23 mouse cellular contexts compared by ENCODE assay signal in genomic region chr6:134620129-134620528, GRCm38 (mm10). TPM values are rescaled to one million over a fixed set of nuclear protein-coding genes. Genes with fewer than 3 reads are reported as not detected.
DNase-seq lines count a peak whose midpoint lies in the region; ATAC-seq and TF ChIP-seq lines count a peak whose summit lies in the region.
"Had no signal": no experiment of that assay in that cellular context is flagged by ENCODE, and none has a peak within 500 bp of the region (broad histone marks: within the 10 kb centered on the region; RNA-seq: fewer than 3 reads in every experiment).

No protein-coding gene starts in this region.

- H3K36me3 ChIP-seq in heart, embryonic 15.5 days = no peaks in the 10 kb centered on the region
- no peaks in the 10 kb centered on the region for H3K36me3 ChIP-seq in kidney, embryonic 16.5 days (ENCODE audit: insufficient read depth, low read length)
- H3K36me3 ChIP-seq in lung, postnatal 0 days (ENCODE audit: insufficient read depth, low read length) = no peaks in the 10 kb centered on the region
- H3K36me3 ChIP-seq in hindbrain, embryonic 10.5 days = no peaks in the 10 kb centered on the region
- H3K36me3 ChIP-seq: embryonic facial prominence, embryonic 13.5 days; forebrain, embryonic 12.5 days; hindbrain, embryonic 13.5 days had no signal

- DNase-seq in heart, adult 8-10 months (ENCODE audit: low spot score) = no peak
- DNase-seq in kidney, adult 18-20 months = no peak
- no peak for DNase-seq in lung, postnatal 0 days (ENCODE audit: low spot score)
- no peak for DNase-seq in lung, postnatal 4 days
- DNase-seq in hindbrain, embryonic 10.5 days (ENCODE audit: low spot score) = no peak
- DNase-seq: adrenal gland, postnatal 25 days; cerebellum, adult 18-20 months; cerebellum, adult 9-11 months; cerebellum, postnatal 36 days; gastrocnemius, postnatal 10 days; heart, adult 2 months; heart, postnatal 4 days had no signal

- WGBS in heart, embryonic 15.5 days = 80% methylated on average over 3 of the region's 3 CpGs
- 59% methylated on average over 3 of the region's 3 CpGs for WGBS in kidney, embryonic 16.5 days
- 54% methylated on average over 3 of the region's 3 CpGs for WGBS in lung, postnatal 0 days
- WGBS in hindbrain, embryonic 10.5 days = 80% methylated on average over 3 of the region's 3 CpGs

- no peak overlapping the region for H3K4me2 ChIP-seq in heart, embryonic 15.5 days
- H3K4me2 ChIP-seq in kidney, embryonic 16.5 days (replicated peaks; ENCODE audit: low read depth, low read length) = no peak overlapping the region
- no peak overlapping the region for H3K4me2 ChIP-seq in lung, postnatal 0 days (replicated peaks; ENCODE audit: low read depth, low read length)
- H3K4me2 ChIP-seq: embryonic facial prominence, embryonic 13.5 days; forebrain, embryonic 12.5 days; heart, embryonic 13.5 days; hindbrain, embryonic 13.5 days had no signal

- no peaks in the 10 kb centered on the region for H3K9me3 ChIP-seq in heart, embryonic 15.5 days (replicated peaks)
- no peaks in the 10 kb centered on the region for H3K9me3 ChIP-seq in kidney, embryonic 16.5 days (ENCODE audit: low read length)
- H3K9me3 ChIP-seq in lung, postnatal 0 days (ENCODE audit: low read length) = no peaks in the 10 kb centered on the region
- H3K9me3 ChIP-seq in hindbrain, embryonic 10.5 days = no peaks in the 10 kb centered on the region
- H3K9me3 ChIP-seq: embryonic facial prominence, embryonic 13.5 days; forebrain, embryonic 12.5 days; heart, embryonic 13.5 days; hindbrain, embryonic 13.5 days had no signal

- TF ChIP-seq CTCF in lung, postnatal 0 days (IDR thresholded peaks at IDR 0.05) = no peak

- H3K4me3 ChIP-seq in heart, embryonic 15.5 days = no peak overlapping the region
- H3K4me3 ChIP-seq in kidney, embryonic 16.5 days (ENCODE audit: low read length) = no peak overlapping the region
- H3K4me3 ChIP-seq in lung, postnatal 0 days (ENCODE audit: low read depth, low read length) = no peak overlapping the region
- no peak overlapping the region for H3K4me3 ChIP-seq in hindbrain, embryonic 10.5 days
- H3K4me3 ChIP-seq: embryonic facial prominence, embryonic 13.5 days; forebrain, embryonic 12.5 days; heart, adult 2 months; heart, embryonic 13.5 days; hindbrain, embryonic 13.5 days had no signal

- ATAC-seq in heart, embryonic 15.5 days (replicated peaks; ENCODE audit: insufficient number of reproducible peaks, insufficient read depth, low FRiP score, low read depth) = no peak
- no peak for ATAC-seq in kidney, embryonic 16.5 days (ENCODE audit: low FRiP score, low TSS enrichment)
- peak; percentile 36; the same call in 1 of the 2 replicates for ATAC-seq in lung, postnatal 0 days
- ATAC-seq: activated CD4-positive, CD25-positive, alpha-beta regulatory T cell, adult 4 months; forebrain, embryonic 16.5 days; hindbrain, postnatal 0 days; Patski had no signal

- TF ChIP-seq EP300 in lung, postnatal 0 days (IDR thresholded peaks at IDR 0.05) = no peak

- H3K27me3 ChIP-seq in heart, embryonic 15.5 days = no peaks in the 10 kb centered on the region
- H3K27me3 ChIP-seq in kidney, embryonic 16.5 days (ENCODE audit: insufficient read depth, low read length) = no peaks in the 10 kb centered on the region
- no peaks in the 10 kb centered on the region for H3K27me3 ChIP-seq in lung, postnatal 0 days (replicated peaks; ENCODE audit: insufficient read depth, low read length)
- H3K27me3 ChIP-seq in hindbrain, embryonic 10.5 days (ENCODE audit: insufficient read depth, poor library complexity, severe bottlenecking) = no peaks in the 10 kb centered on the region
- H3K27me3 ChIP-seq: embryonic facial prominence, embryonic 13.5 days; forebrain, embryonic 12.5 days; heart, embryonic 13.5 days; hindbrain, embryonic 13.5 days; Patski had no signal

- H3K27ac ChIP-seq in heart, embryonic 15.5 days = peak overlapping the region; percentile 20; the same call in 1 of the 2 replicates
- H3K27ac ChIP-seq in kidney, embryonic 16.5 days (ENCODE audit: low read length) = peak overlapping the region; percentile 41; the same call in 1 of the 2 replicates
- H3K27ac ChIP-seq in lung, postnatal 0 days (ENCODE audit: low read length) = no peak overlapping the region
- no peak overlapping the region for H3K27ac ChIP-seq in hindbrain, embryonic 10.5 days
- H3K27ac ChIP-seq: embryonic facial prominence, embryonic 13.5 days; forebrain, embryonic 12.5 days; heart, adult 2 months; heart, embryonic 13.5 days; hindbrain, embryonic 13.5 days; hindbrain, postnatal 0 days had no signal

- H3K4me1 ChIP-seq in heart, embryonic 15.5 days (replicated peaks) = peaks cover 9% of the 10 kb centered on the region; the same call in 1 of the 2 replicates
- peaks cover 3% of the 10 kb centered on the region; the same call in 1 of the 2 replicates for H3K4me1 ChIP-seq in kidney, embryonic 16.5 days (ENCODE audit: insufficient read depth, low read length)
- H3K4me1 ChIP-seq in lung, postnatal 0 days (ENCODE audit: insufficient read depth, low read depth, low read length) = no peaks in the 10 kb centered on the region
- no peaks in the 10 kb centered on the region for H3K4me1 ChIP-seq in hindbrain, embryonic 10.5 days (replicated peaks)
- H3K4me1 ChIP-seq: embryonic facial prominence, embryonic 13.5 days; forebrain, embryonic 12.5 days; hindbrain, embryonic 13.5 days had no signal

- no peak overlapping the region for H3K9ac ChIP-seq in heart, embryonic 15.5 days
- no peak overlapping the region for H3K9ac ChIP-seq in kidney, embryonic 16.5 days (replicated peaks; ENCODE audit: low read length)
- no peak overlapping the region for H3K9ac ChIP-seq in lung, postnatal 0 days (replicated peaks; ENCODE audit: low read depth)
- H3K9ac ChIP-seq: embryonic facial prominence, embryonic 13.5 days; forebrain, embryonic 12.5 days; heart, embryonic 13.5 days; hindbrain, embryonic 13.5 days had no signal

RNA-seq across cellular contexts. Expression of gene Mansc1, which starts 12.2 kb away (rescaled TPM):
- 5.8 and 7.1 TPM in 2 replicates for polyA plus RNA-seq in heart, embryonic 15.5 days (2015; fragmentation: Nextera tagmentation; extraction: Ambion mirVana)
- total RNA-seq in heart, adult 8-10 months (2022) = 1 to 10 TPM; 3.3 to 5.4 (median 4.3) TPM
- 5.7 and 7.8 TPM in 2 replicates for polyA plus RNA-seq in kidney, embryonic 16.5 days (2015; fragmentation: Nextera tagmentation; extraction: Ambion mirVana)
- polyA plus RNA-seq in lung, postnatal 0 days (2015; fragmentation: Nextera tagmentation; extraction: Ambion mirVana) = 9.9 and 10.1 TPM in 2 replicates
- 0.95 and 1.2 TPM in 2 replicates for polyA plus RNA-seq in hindbrain, embryonic 10.5 days (2016; fragmentation: Nextera tagmentation; extraction: Ambion mirVana)
- polyA plus RNA-seq: C2C12, Patski had no signal

RNA-seq across cellular contexts. Expression of gene Borcs5, which starts 19.2 kb away (rescaled TPM):
- polyA plus RNA-seq in heart, embryonic 15.5 days (2015; fragmentation: Nextera tagmentation; extraction: Ambion mirVana) = 14.0 and 16.5 TPM in 2 replicates
- total RNA-seq in heart, adult 8-10 months (2022) = 10 to 100 TPM; 10.3 to 12.6 (median 11.5) TPM
- 16.2 and 18.5 TPM in 2 replicates for polyA plus RNA-seq in kidney, embryonic 16.5 days (2015; fragmentation: Nextera tagmentation; extraction: Ambion mirVana)
- 14.6 and 18.4 TPM in 2 replicates for polyA plus RNA-seq in lung, postnatal 0 days (2015; fragmentation: Nextera tagmentation; extraction: Ambion mirVana)
- polyA plus RNA-seq in hindbrain, embryonic 10.5 days (2016; fragmentation: Nextera tagmentation; extraction: Ambion mirVana) = 20.1 and 28.7 TPM in 2 replicates

RNA-seq across cellular contexts. Expression of gene Lrp6, which starts 53.4 kb away (rescaled TPM):
- polyA plus RNA-seq in heart, embryonic 15.5 days (2015; fragmentation: Nextera tagmentation; extraction: Ambion mirVana) = 16.9 and 19.7 TPM in 2 replicates
- 10 to 100 TPM; 43.5 to 48.0 (median 46.9) TPM for total RNA-seq in heart, adult 8-10 months (2022)
- polyA plus RNA-seq in kidney, embryonic 16.5 days (2015; fragmentation: Nextera tagmentation; extraction: Ambion mirVana) = 34.6 and 37.4 TPM in 2 replicates
- 17.0 and 18.7 TPM in 2 replicates for polyA plus RNA-seq in lung, postnatal 0 days (2015; fragmentation: Nextera tagmentation; extraction: Ambion mirVana)
- 24.7 and 25.3 TPM in 2 replicates for polyA plus RNA-seq in hindbrain, embryonic 10.5 days (2016; fragmentation: Nextera tagmentation; extraction: Ambion mirVana)

Comparison
In these comparisons a context has a peak if more than half of its experiments do, and no peak if none do; other contexts are left out.
1. H3K27ac ChIP-seq: peak in heart, embryonic 15.5 days (single experiment) and kidney, embryonic 16.5 days (single experiment); none in lung, postnatal 0 days (single experiment) and hindbrain, embryonic 10.5 days (single experiment).